Mouse (Mus musculus): ENCODE measurements around the gene BC030500.

GRCm38 (mm10) chr8:58943773-58944172 lies 32.2 kb downstream of the BC030500 start:
- no peak for TF ChIP-seq E2F4 (IDR thresholded peaks at IDR 0.05; ENCODE audit: insufficient read depth)
- no peak for TF ChIP-seq REST (IDR thresholded peaks at IDR 0.05; ENCODE audit: insufficient read depth, insufficient read length)
- no peak for TF ChIP-seq POLR2A (IDR thresholded peaks at IDR 0.05; ENCODE audit: insufficient read length, low read depth)
- no peak for TF ChIP-seq USF1 (IDR thresholded peaks at IDR 0.05; ENCODE audit: low read depth)
- no peak for TF ChIP-seq POLR2AphosphoS2 (IDR thresholded peaks at IDR 0.05; ENCODE audit: insufficient read length, low read depth)
- no peak for TF ChIP-seq TCF3 (IDR thresholded peaks at IDR 0.05; ENCODE audit: insufficient read length, low read depth)
- no peak for TF ChIP-seq MAX (IDR thresholded peaks at IDR 0.05; ENCODE audit: low read depth)
- TF ChIP-seq TCF12 (IDR thresholded peaks at IDR 0.05; ENCODE audit: insufficient read depth, poor library complexity, severe bottlenecking) = no peak
- TF ChIP-seq MYOD1 (IDR thresholded peaks at IDR 0.05; ENCODE audit: control insufficient read depth in 1 of 3, insufficient read length in 2 of 3, low read depth in 2 of 3) = no peak
- TF ChIP-seq SRF (IDR thresholded peaks at IDR 0.05; ENCODE audit: control insufficient read depth, insufficient read length, low read depth) = no peak
- TF ChIP-seq MYOG (IDR thresholded peaks at IDR 0.05; ENCODE audit: control insufficient read depth in 1 of 3, insufficient read depth in 1 of 3, insufficient read length in 2 of 3, low read depth in 2 of 3) = no peak
